Mouse (Mus musculus): ENCODE measurements around the gene E130308A19Rik.

E130308A19Rik gene

GRCm38 (mm10) chr4:59684306-59684705 is 58.3 kb downstream of the E130308A19Rik start:
- DNase-seq (ENCODE audit: low spot score): no peak

- no peak for DNase-seq (ENCODE audit: low spot score)
These were observed 60.7 kb downstream of the E130308A19Rik start for GRCm38 (mm10) chr4:59686716-59687115.

DNA sequence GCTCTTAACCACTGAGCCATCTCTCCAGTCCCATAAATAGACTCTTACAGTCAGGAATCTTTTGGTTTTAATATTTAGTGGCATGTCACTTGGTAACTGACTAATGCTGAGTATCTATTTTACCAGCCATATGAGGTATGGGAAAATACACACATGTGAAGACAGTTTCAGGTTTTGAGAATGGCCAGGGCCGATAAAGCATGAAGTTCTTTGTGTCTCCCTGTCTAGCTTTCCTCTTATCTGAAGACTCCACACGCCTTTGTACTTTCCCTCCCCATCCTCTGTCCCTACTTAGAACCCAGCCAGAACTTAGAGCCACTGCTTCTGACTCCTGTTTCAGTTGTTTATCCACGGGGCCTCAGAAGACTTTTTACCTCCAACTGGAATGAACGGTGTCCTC is 63.0 kb downstream of the E130308A19Rik start:
- DNase-seq (ENCODE audit: low spot score): no peak

DNA sequence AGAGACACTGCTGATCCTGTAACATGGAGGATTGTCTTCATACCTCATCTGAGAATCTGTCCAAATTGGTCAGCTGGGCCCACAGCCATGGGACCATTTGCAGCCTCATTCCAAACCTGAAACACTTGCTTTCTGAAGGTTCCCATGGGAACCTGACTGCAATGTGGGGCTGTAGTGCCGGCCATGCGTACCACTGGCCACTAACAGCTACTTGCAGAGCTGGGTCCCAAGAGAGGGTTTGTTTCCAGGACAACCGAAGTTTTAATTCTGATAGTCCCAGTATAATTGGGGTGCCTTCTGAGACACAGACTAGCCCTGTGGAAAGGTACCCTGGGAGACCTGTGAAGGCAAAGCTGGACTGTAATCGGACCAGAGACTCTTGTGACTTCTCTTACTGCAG is 64.1 kb downstream of the E130308A19Rik start:
- DNase-seq (ENCODE audit: low spot score): no peak

- DNase-seq (ENCODE audit: low spot score): no peak
These were observed 70.8 kb downstream of the E130308A19Rik start for GRCm38 (mm10) chr4:59696846-59697245.

GRCm38 (mm10) chr4:59697869-59698268 is 71.9 kb downstream of the E130308A19Rik start:
- no peak for DNase-seq (ENCODE audit: low spot score)

DNA sequence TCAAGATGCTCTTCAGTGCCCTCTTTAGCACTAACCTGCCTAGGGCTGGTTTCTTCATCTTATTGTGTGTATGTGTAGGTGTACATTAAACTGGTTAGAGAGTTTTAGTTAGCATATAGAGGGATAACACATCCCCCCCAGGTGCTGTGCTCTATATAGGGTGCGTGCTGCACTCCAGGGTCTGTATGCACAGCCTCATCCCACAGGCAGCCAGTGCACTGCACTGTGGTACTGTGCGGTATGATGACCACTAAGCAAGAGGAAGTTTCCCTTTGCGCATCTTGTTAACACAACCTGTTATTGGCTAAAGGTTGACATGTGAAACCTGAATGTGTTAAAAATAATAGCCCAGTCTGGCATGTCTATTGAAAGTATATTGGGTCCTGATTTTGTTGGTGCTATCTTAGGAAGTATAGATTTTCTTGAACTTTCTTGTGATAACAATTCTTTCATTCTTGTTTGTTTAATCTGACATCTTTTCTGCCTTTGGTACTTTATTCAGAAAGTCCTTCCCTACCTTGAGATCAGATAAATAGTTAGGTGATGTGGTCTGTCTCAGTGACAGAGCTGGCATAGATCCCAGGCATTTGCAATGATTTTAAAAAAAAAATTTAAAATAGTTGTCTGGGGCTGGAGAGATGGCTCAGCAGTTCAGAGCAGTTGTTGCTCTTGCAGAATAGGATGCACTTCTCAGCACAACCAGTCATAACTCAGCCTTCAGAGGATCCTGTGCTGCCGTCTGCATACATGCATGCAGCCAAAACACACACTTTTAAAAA is 73.2 kb downstream of the E130308A19Rik start:
- no peak for DNase-seq (ENCODE audit: low spot score)

DNA sequence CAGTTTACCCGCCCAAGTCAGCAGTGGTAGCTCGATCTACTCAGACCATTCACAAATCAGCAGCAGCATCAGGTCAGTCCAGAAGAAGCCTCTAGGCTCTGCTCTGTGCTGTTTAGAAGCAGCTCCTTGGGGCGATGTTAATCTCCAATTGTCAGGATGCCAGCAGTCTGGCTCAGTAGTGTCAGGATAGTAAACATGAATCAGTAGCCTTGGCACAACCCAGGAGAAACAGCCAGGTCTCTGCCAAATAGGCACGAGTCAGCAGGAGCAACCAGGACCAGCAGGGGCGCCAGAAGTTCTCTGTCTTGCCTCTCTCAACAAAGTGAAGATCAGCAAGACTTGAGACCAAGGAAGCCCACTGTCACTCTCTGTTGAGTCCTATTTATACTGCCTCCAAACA is 83.3 kb downstream of the E130308A19Rik start:
- DNase-seq (ENCODE audit: low spot score): no peak

DNA sequence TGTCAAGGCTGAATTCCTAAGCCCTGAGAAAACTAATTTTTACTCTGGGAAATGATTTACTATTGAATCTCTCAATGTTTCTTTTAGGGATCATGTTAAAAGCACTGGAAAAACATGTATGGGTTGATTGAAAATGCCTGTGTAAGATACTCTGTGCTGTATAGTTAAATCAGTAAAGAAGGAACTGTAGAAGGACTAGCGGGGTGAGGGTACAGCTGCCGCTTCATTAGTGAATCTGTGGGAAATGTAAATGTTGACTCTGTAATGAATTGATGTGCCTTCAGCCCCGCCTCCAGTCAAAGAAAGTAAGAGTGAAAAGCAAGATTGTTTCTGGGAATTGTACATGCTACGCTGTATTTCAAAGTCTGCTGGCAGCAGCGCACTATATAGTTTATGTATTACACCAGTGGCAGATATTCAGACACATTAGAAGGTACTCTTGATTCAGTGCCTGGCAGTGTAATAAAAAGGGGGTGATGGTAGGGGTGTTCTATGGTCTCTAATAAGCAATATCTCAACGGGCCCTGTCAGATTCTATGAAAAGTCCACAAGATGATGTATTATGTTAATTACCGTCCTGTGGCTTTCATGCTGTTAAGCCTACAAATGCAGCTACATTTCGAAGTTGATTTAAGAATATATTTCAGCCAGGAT is 84.9 kb downstream of the E130308A19Rik start:
- no peak for DNase-seq (ENCODE audit: low spot score)

DNA sequence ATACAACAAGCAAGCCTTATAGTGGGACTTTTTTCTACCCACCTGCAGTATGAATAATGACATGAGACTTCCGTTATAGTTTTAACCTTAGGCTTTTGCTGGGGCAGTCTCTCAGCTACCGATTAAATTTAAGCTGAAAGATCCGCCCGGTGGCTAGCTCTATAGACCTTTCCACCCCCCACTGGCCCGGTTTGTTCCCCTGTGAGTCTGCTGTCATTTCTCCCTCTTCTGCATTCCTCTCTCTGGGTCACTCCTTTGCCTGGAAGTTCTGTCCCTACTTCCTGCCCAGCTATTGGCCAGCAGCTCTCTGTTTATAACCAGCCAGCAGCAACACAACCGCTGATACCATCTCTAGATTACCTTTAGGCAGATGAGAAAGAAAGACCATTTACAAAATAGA is 86.4 kb downstream of the E130308A19Rik start:
- no peak for DNase-seq (ENCODE audit: low spot score)

GRCm38 (mm10) chr4:59712955-59713354 is 86.9 kb downstream of the E130308A19Rik start:
- no peak for DNase-seq (ENCODE audit: low spot score)

GRCm38 (mm10) chr4:59714472-59714871 is 88.5 kb downstream of the E130308A19Rik start:
- no peak for DNase-seq (ENCODE audit: low spot score)

GRCm38 (mm10) chr4:59714926-59715325 is 88.9 kb downstream of the E130308A19Rik start:
- DNase-seq (ENCODE audit: low spot score): no peak

DNA sequence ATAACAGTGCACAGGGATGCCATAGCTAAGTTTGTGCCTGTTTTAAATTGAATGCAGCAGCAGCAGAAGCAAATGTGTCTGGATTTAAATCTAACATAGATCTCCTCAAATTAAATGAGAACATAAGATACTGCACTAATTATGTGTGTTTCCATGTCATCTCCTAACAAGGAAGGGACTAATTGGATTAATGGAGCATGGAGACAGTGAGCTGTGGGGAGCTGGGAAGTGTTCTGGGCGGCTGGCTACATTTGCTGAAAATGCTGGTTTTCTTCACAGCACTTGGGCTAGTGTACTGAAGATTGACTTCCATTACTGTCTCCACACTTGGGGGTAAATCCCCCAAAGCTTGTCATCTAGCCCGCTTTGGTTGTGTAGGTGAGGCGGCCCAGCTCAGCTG is 89.5 kb downstream of the E130308A19Rik start:
- DNase-seq (ENCODE audit: low spot score): no peak

DNA sequence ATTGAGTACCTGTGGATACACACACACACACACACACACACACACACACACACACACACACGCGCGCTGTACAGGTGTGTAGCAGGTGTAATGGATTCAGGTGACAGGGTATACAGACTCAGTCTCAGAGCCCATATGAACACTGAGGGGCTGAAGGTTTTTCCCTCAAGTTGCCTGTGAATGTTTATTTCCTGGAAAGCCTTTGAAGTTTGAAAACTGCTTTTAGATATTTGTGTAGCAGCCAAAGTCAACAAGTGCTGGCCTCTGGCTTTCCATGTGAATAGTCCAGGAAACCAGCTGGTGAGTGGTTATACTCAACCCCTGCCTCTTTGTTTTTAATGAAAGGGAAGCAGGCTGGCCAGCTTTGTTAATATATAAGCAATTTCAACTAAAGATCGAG is 91.3 kb downstream of the E130308A19Rik start:
- DNase-seq (ENCODE audit: low spot score): no peak

- DNase-seq (ENCODE audit: low spot score): no peak
These were observed 92.5 kb downstream of the E130308A19Rik start for GRCm38 (mm10) chr4:59718542-59718941.

- no peak for DNase-seq (ENCODE audit: low spot score)
These were observed 93.7 kb downstream of the E130308A19Rik start for GRCm38 (mm10) chr4:59719481-59720355.

DNA sequence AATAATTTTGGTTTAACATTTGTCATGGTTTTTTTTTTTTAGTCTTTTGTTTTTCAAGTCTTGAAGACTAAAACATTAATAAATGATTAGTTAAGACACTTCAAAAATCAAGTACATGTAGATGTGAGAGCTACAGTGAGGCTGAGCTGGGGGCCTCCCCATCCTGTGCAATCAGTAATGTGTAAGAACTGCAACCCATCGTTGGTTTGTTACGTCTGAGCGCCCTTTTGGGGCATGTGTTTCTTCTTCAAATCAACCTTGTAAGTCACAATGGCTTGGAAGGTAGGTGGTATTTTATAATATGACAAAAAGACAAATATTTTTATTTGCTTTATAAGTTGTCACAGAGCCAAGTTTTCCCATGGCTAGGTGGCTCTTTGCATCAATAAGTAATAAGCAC is 95.8 kb downstream of the E130308A19Rik start:
- DNase-seq (ENCODE audit: low spot score): no peak

- no peak for DNase-seq (ENCODE audit: low spot score)
These were observed 99.6 kb downstream of the E130308A19Rik start for GRCm38 (mm10) chr4:59725579-59725978.

DNA sequence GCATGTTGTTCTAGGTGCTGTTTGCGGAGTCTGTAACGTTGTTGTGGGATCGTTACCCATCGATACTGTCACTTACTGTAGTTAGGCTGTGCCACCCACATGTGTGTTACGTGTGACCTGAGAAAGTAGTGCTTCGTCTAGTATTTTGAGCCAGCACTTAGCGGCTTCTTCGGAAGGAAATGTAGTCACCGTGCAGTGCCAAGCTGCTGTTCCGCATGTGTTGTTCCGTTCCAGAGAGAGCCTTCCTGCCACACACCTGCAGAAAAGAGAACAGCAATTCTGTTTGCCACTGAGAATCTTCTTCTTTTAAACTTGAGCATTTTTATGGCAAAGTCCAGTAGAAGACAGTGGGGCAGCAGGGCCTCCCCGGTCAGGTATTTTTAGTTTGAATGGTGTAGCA is 100.5 kb downstream of the E130308A19Rik start:
- DNase-seq (ENCODE audit: low spot score): no peak

GRCm38 (mm10) chr4:59727187-59727877 is 101.3 kb downstream of the E130308A19Rik start:
- DNase-seq (ENCODE audit: low spot score): no peak

DNA sequence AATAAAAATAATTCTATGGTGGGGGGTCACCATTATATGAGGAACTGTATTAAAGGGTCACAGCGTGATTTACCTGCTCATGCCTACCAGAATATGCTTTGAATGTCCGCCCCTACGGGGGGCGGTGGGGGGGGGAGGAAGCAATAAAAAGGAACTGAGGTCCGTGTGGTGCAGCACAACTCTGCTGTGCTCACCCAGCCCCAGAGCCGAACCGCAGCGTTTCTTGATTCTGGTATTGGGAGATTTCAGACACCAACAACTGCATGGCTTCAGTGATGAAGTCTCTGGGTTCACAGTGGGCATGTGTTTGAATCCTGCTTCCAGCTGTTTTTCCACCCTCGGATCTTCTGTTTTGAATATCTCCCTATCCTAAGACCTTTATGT is 101.9 kb downstream of the E130308A19Rik start:
- no peak for DNase-seq (ENCODE audit: low spot score)
